Mouse (Mus musculus) cerebellum, adult (tissue): Measurements from ENCODE around the gene Usb1.
"Not testable (repeated sequence)": the region's sequence is repeated elsewhere in the genome, so short reads cannot be mapped to it uniquely, and the experiment has no call there.

Source experiments
- ATAC-seq: cut with Nextera tagmentation; 2 replicates; pipeline ENCODE4 v1.9.2; 2017; ENCODE audit warnings: mild to moderate bottlenecking, moderate library complexity, mixed read lengths; ENCODE audit not compliant: insufficient number of reproducible peaks, low FRiP score, low TSS enrichment

Gene Usb1

GRCm38 (mm10) chr8:95369581-95370326, 37.7 kb downstream of the Usb1 start:
- ATAC-seq = no peak

DNA sequence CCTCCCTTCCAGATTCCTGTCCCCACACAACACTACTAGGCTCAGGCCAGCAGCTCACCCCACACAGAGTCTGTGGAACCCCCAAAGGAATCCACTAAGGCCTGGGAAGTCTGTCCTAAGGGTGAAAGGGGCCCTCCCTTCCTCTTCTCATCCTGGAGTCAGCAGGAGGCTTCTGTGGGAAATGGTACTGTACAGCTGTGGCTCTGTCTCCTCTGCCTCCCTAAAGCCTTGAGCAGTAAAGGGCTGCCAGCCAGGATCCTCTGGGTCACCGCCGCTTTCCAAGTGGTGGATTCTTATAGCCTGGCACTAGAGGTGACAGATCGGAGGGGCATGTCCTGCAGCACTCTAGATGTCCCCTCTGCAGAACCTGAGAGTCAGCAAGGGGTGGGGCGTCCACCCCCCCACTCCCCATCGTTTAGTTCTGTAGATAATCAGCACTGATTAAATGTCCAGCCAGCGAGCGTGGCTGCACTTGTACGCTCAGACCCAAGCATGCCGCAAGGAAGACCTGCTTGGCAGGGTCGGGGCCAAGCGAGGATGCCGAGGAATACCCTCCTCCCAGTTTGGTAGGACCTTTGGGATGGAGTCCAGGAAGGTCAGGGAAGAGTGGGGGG, 41.4 kb downstream of the Usb1 start:
- ATAC-seq = no peak

- ATAC-seq = no peak
These were observed 42.3 kb downstream of the Usb1 start for GRCm38 (mm10) chr8:95374429-95374828.

DNA sequence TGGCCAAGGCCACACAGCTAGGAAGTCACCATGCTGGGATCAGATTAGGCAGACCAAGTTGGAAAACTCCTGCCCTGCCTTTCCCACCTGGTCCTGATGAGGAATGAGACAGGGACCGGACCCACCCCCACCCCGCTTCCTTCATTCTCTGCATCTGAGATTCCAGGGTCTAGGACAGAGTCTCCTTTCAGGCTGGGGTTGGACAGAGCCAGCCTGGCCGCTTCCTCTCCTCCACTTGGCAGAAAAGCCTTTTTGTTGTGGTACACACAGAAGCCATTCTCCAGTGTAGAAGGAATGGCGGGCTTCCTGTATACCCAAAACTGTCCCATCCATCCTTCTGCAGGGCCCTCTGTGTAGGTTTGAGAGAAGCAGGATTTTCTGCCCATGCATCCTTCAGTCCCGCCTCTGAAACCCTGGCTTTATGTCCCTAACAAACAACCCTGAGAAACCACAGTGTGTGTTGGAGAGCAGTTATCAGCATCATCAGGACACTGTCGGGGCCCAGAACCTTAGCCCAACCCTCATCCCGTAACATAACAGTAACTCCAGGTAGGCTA, 43.4 kb downstream of the Usb1 start:
- no peak for ATAC-seq

DNA sequence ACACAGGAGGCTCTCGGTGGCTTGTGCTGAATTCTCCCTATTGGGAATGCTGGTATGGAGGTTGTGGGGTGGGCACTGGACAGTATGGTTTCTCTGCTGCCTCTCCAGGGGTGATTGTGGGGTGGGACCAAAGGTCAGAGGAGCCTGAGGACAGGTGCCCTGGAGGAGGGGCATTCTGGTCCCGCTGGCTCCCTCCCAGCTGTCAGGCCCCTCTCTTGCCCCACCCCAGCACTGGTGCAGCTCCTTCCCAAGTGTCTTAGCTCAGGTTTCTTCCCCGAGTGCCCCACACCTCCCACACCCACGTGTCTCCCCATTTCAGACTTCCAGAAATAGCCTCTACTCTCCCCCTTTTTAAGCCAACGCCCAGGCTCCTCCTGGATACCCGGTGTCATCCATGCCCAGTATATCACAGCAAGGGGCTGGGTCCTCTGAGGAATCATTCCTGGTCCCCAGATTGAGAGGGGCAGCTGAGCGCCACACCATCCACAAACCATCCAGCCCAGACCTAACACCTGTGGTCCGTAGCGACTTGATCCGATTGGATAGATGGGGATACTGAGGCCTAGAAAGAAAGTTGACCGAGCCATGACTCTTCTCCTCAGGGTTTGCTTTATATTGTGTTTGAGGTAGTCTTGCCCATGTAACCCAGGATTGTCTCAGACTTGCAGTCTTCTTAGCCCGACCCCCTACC, 44.4 kb downstream of the Usb1 start:
- ATAC-seq = no peak

GRCm38 (mm10) chr8:95377101-95377500, 45.0 kb downstream of the Usb1 start:
- ATAC-seq = no peak

DNA sequence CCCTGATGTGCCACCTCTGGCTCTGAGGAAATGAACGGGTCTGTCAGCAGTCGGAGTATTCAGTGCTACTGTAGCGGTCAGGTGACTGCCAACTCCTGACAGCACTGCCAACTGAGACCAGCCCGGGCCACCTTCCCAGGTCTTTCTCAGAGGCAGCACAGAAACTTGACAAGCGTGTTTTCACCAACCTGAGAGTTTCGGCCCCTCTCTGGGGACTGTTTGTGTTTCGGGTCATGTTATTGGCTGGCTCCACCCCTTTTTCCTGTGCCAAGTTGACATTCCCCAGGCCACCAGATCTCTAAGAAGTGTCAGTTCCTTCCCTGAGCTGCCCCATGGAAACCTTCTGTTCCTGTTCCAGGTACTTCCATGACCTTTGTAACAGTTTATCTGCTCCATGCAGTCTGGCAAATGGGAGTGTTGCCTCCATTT, 45.8 kb downstream of the Usb1 start:
- ATAC-seq = no peak

GRCm38 (mm10) chr8:95378928-95379327, 46.8 kb downstream of the Usb1 start:
- ATAC-seq = not testable (repeated sequence)

DNA sequence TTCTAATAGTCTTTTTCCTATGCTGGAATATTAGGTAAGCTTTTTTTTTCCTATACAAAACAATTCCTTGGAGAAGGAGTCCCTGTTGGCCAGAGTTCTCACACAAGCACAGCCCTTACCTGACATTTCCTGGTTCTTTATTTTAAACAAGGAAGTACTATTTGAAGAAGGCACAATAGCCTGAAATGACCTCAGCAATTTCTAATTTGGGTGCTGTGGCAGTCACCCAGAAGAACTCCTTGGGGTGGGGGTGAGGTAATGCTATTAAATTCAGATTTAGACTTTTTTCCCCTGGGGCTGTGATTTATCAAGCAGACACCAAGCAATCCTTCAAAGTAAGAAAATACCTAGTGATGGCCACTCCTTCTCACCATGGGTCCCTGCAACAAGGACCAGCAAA, 48.9 kb downstream of the Usb1 start:
- no peak for ATAC-seq

- ATAC-seq = no peak
These were observed 49.5 kb downstream of the Usb1 start for GRCm38 (mm10) chr8:95381595-95381994.

GRCm38 (mm10) chr8:95384501-95384900, 52.4 kb downstream of the Usb1 start:
- no peak for ATAC-seq

- ATAC-seq = no peak
These were observed 54.0 kb downstream of the Usb1 start for GRCm38 (mm10) chr8:95386037-95386436.

- ATAC-seq = no peak
These were observed 55.1 kb downstream of the Usb1 start for GRCm38 (mm10) chr8:95387221-95387620.

DNA sequence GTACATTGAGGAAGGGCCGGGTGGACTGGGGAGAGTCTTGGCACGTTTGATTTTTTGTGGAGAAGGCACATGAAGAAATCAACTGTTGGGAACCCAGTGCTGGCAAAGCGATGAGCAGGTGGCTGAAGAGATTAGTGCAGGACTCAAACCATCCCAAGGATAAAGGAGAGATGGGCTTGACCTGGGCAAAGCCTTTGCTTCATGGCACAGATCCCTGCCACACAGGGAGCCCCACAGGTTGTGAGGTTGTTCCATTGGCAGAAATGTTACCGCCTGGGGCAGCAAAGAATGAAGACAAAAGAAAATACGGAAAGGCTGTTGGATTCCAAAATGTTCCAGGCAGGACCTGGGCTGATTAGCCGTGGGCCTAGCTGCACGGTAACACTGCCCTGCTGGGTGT, 55.9 kb downstream of the Usb1 start:
- no peak for ATAC-seq

- no peak for ATAC-seq
These were observed 58.2 kb downstream of the Usb1 start for GRCm38 (mm10) chr8:95390312-95390711.

DNA sequence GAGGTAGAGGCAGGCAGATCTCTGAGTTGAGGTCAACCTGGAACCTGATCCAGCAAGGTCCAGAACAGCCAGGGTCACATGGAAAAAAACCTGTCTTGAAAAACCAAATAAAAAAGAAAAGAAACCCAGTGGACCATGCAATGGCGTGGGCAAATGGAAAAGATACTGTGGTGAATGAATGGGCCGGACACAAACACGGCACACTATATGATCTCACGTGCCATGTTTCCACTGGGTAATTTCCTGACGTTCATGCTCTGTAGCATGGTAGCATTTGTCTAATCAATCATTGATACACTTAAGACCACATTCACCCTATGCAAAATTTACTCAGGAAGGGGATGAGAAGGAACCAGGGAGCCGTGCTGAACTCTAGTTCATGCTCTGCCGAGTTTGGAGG, 59.0 kb downstream of the Usb1 start:
- ATAC-seq = no peak

GRCm38 (mm10) chr8:95392604-95393003, 60.5 kb downstream of the Usb1 start:
- ATAC-seq = no peak

- ATAC-seq = no peak
These were observed 63.3 kb downstream of the Usb1 start for GRCm38 (mm10) chr8:95395186-95395918.

DNA sequence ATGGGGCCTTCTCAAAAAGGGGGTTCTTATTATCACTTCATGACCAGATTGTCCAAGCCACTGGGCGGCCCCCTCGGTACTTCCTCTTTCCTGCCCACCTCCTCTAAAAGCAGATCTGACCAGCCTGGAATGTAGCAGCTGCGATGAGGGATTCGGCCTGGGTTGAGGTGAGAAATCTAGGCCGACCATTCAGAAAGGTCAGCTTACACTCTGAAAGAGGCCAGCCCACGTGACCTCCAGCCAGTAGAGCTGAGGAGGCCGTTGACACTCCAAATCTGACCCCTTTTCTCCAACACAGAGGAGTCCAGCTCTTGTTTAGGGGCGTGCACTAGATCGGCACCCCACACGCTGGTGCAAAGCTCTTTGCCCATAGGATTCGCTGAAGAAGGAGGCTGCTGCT, 64.7 kb downstream of the Usb1 start:
- ATAC-seq = no peak
